Mouse (Mus musculus) embryonic fibroblast, embryonic 13.5 days (primary cell): ENCODE results near the gene Mroh3.

Source experiments
- CTCF ChIP-seq: IDR thresholded peaks from 2 replicates; pipeline ENCODE4 v1.5.1; 2011; ENCODE audit warnings: mild to moderate bottlenecking, control low read depth, low read length, moderate library complexity, borderline replicate concordance; ENCODE audit not compliant: insufficient read depth
- POLR2A ChIP-seq: IDR thresholded peaks from 2 replicates; pipeline ENCODE4 v1.6.1; 2011; ENCODE audit warnings: low read depth, mild to moderate bottlenecking, control low read depth, low read length, moderate library complexity

DNA sequence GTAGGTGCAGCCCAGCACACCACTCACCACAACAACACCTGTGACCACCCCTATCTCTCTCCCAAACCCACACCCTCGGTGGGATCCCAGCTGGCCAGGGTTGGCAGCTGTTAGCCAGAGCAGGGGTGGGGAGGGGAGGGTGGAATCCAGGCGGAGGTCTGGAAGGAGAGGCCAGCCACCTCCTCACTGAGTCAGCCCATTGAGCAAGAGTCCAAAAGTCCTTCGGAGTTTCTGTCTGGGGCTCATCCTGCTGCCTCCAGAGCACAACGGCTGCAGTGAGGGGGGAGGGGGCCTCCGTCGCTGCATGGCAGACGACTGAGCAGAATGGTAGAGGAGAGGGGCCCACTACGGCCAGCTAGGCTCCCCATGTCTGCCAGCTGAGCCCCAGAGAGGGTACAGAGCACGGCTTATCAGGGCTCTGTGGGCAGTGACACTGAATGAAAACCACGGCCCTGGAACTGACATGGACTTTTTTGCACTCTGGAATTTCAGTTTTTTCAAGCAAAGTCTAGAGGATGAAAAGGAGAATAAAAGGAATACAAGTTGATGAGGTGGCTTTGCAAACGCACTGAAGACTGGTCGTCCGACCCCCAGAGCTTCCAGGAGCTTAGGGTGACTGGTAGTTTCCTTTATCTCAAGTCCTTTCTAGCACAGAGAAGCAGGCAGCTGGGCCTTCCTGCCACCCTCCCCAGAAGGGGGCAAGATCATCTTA lies 15.9 kb upstream of the Mroh3 start:
- peak; percentile 39; the same call in 1 of the 2 replicates for TF ChIP-seq POLR2A
- no peak for TF ChIP-seq CTCF
